Mouse (Mus musculus) ovary, postnatal 10 days (tissue): ENCODE measurements around the gene Gm9958.

ENCODE experiments used
- DNase-seq: peaks from one replicate; pipeline ENCODE4 v3.0.0; 2022; ENCODE audit warnings: low spot score

Gene Gm9958

GRCm38 (mm10) chr5:90414142-90414924, 47.3 kb downstream of the Gm9958 start:
- no peak for DNase-seq

DNA sequence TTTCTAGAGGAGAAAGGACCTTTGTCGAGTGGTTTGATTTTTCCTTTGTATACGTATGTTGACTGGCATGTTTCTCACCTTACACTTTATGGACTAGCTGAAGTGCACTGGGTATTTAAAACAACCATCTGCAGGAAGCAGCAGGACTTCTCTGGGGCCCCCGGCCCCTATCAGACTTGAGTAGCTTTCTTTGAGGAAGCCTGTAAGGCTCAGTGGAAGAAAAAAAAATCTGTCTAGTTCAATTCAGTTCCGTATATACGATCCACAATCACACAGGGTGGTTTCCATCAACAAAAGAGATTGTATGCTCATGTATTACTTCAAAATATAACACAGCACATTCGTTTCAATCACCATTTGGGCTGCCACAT, 47.9 kb downstream of the Gm9958 start:
- no peak for DNase-seq
